Mouse (Mus musculus) liver, embryonic 12.5 days (tissue): ENCODE measurements around the gene Etv5. TPM values are rescaled to one million over a fixed set of nuclear protein-coding genes. Genes with fewer than 3 reads are reported as not detected.
"Not testable (repeated sequence)": the region's sequence is repeated elsewhere in the genome, so short reads cannot be mapped to it uniquely, and the experiment has no call there.

Experiments
- ATAC-seq: fragments of 200-750 bp; cut with Nextera tagmentation; 2 replicates; pipeline ENCODE4 v1.8.0; 2017; ENCODE audit warnings: moderate number of reproducible peaks, mild to moderate bottlenecking, moderate library complexity
- H3K27ac ChIP-seq: fragments of 300-500 bp; sonication (generic); 2 replicates; pipeline ENCODE4 v1.5.1; 2016; ENCODE audit warnings: mild to moderate bottlenecking
- H3K27me3 ChIP-seq: fragments of 300-500 bp; sonication (generic); replicated peaks from 2 replicates; pipeline ENCODE4 v1.6.1; 2016; ENCODE audit warnings: mild to moderate bottlenecking, moderate library complexity
- H3K36me3 ChIP-seq: fragments of 300-500 bp; sonication (generic); 2 replicates; pipeline ENCODE4 v1.6.1; 2016; ENCODE audit warnings: mild to moderate bottlenecking, moderate library complexity
- H3K4me1 ChIP-seq: fragments of 300-500 bp; sonication (generic); 2 replicates; pipeline ENCODE4 v1.6.1; 2016
- H3K4me2 ChIP-seq: fragments of 300-500 bp; sonication (generic); 2 replicates; pipeline ENCODE4 v1.6.1; 2016; ENCODE audit warnings: mild to moderate bottlenecking, moderate library complexity
- H3K4me3 ChIP-seq: fragments of 300-500 bp; sonication (generic); 2 replicates; pipeline ENCODE4 v1.5.1; 2016; ENCODE audit warnings: mild to moderate bottlenecking, moderate library complexity
- H3K9ac ChIP-seq: fragments of 300-500 bp; sonication (generic); 2 replicates; pipeline ENCODE4 v1.6.1; 2016; ENCODE audit warnings: mild to moderate bottlenecking, moderate library complexity
- H3K9me3 ChIP-seq: fragments of 300-500 bp; sonication (generic); replicated peaks from 2 replicates; pipeline ENCODE4 v1.6.1; 2016; ENCODE audit warnings: mild to moderate bottlenecking, moderate library complexity
- WGBS: fragments of 180-500 bp; shearing (Covaris S2); methylation state at CpG from one replicate; pipeline ENCODE4 v1.1.7; 2016; ENCODE audit not compliant: insufficient replicate concordance; 5-methylcytosine and 5-hydroxymethylcytosine counted together
- polyA plus RNA-seq: library from polyadenylated mRNA; unstranded; fragments of >200 nt; fragmentation: Nextera tagmentation; extraction: Ambion mirVana; gene quantifications from 2 replicates; pipeline ENCODE4 v1.2.1, GENCODE M21; 2016

Etv5 gene
- polyA plus RNA-seq, 1 experiment from 2014 or later: 8.0 TPM

DNA sequence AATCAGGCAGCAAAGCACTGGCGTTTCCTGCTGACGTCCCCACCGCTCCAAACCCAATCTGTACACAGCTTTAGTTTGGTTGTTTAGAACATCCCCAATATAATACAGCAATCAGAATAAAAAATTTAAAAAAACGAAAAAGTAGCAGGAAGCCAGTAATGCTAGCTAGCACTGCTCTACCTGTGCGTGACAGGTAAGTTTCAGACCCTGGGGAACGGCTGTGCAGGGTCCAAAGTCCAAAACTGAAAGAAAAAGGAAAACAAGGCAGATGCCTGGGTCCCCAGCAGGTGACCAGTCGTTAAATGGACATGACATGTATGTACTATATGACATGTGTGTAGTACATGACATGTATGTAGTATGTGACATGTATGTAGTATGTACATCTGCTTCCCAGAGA, 57.5 kb downstream of the Etv5 start:
- not testable (repeated sequence) for H3K9ac ChIP-seq, H3K4me1 ChIP-seq, H3K4me3 ChIP-seq, H3K9me3 ChIP-seq, H3K27me3 ChIP-seq, H3K4me2 ChIP-seq, ATAC-seq, H3K27ac ChIP-seq
- WGBS: 74% methylated on average over 6 of the region's 7 CpGs
- H3K36me3 ChIP-seq: peaks cover 19% of the 10 kb centered on the region

DNA sequence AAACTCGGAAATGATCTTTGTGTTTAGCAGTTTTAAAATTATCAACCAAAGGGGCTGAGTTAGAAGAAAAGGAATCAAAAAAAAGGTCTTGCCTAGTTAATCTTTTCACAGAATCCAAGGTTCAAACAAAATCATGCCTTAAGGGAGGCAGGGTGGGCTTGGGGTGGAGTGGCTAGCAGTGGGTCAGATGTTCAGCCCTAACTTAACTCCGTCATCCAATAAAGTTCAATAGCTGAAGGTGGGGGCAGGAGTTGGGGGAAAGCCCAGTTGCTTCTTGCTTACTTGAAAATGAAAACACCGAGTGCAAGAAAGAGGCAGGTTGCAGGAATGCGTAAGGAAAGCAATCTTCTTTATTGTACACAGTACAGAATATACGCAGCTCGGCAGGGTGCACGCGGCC, 58.5 kb downstream of the Etv5 start:
- H3K36me3 ChIP-seq: peaks cover 14% of the 10 kb centered on the region
- 79% methylated on average over 8 of the region's 8 CpGs for WGBS
- H3K27me3 ChIP-seq: no peaks in the 10 kb centered on the region
- no peaks in the 10 kb centered on the region; the same call in 1 of the 2 replicates for H3K4me1 ChIP-seq
- H3K9ac ChIP-seq: no peak overlapping the region
- H3K9me3 ChIP-seq: no peaks in the 10 kb centered on the region
- no peak overlapping the region for H3K27ac ChIP-seq
- no peak overlapping the region for H3K4me2 ChIP-seq
- ATAC-seq: no peak
- H3K4me3 ChIP-seq: no peak overlapping the region

DNA sequence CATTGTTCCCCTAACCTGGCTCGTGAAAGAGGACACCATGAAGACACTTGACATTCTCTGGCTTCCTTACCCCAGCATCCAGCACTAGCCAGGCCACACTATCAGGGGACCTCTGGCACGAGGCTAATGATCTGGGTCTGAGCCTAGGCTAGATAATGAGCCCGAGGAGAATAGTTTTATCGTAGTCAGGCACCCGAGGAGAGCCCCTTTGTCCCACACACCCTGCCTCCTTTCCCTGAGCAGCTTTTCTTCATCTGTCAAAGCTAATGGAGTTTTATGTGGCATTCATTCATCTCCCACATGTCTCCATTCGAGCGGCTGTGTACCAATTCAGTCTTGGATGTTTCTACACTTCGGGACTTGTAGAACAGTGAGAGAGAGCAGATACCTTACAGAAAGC, 59.5 kb downstream of the Etv5 start:
- Histone ChIP-seq H3K4me3 (no peak overlapping the region), H3K27me3 (no peaks in the 10 kb centered on the region), H3K9me3 (no peaks in the 10 kb centered on the region), H3K36me3 (peaks cover 11% of the 10 kb centered on the region), H3K27ac (no peak overlapping the region), H3K4me1 (no peaks in the 10 kb centered on the region; the same call in 1 of the 2 replicates), H3K4me2 (no peak overlapping the region), H3K9ac (no peak overlapping the region)
- no peak for ATAC-seq
- 62% methylated on average over 8 of the region's 8 CpGs for WGBS

DNA sequence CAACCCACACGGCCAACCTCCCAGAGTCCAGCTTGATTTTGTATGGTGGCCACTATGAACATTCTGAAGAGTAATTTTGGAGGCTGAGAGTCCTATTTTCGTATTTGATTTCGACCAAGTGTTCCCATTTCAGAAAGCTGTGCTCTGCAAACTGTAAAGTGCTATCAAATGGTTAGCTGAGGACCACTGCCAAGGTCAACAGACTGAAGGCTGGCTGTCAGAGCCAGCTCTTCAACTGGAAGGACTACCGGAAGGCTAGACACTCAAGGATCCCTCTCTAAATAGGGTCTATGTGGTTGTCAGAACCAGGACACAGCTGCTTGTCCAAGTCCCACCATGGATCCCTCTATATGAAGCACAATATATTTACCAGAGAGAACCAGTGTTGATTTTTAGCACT, 60.2 kb downstream of the Etv5 start:
- H3K27me3 ChIP-seq: no peaks in the 10 kb centered on the region
- peaks cover 6% of the 10 kb centered on the region for H3K36me3 ChIP-seq
- H3K4me2 ChIP-seq: no peak overlapping the region
- no peak overlapping the region for H3K4me3 ChIP-seq
- H3K9me3 ChIP-seq: no peaks in the 10 kb centered on the region
- no peak overlapping the region for H3K27ac ChIP-seq
- no peak overlapping the region for H3K9ac ChIP-seq
- ATAC-seq: no peak
- WGBS: 74% methylated on average over 4 of the region's 4 CpGs
- H3K4me1 ChIP-seq: no peaks in the 10 kb centered on the region; the same call in 1 of the 2 replicates

DNA sequence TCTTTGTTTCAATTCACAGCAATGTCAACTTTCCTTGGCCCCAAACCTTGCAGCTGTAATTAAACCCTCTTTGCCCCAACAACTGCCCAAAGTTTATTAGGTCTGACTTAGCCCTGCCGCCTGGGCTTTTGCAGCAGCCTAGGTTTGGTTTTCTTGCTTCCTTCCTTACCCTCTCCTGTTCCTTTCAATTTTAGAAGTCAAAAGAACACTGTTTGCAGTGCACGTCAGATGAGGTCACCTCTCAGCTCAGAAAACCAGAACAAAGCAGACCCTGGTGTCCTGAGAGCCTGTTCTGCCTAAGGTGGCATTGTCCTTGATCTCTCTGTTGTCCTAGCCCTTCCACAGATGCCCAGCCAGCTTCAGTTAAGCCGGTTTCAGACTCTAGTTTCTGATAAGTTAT, 61.8 kb downstream of the Etv5 start:
- Histone ChIP-seq H3K9ac (no peak overlapping the region), H3K4me2 (no peak overlapping the region), H3K4me1 (no peaks in the 10 kb centered on the region; the same call in 1 of the 2 replicates), H3K27ac (no peak overlapping the region), H3K4me3 (no peak overlapping the region), H3K36me3 (no peaks in the 10 kb centered on the region), H3K27me3 (no peaks in the 10 kb centered on the region), H3K9me3 (no peaks in the 10 kb centered on the region)
- WGBS: 44% methylated on average over 3 of the region's 3 CpGs
- ATAC-seq: no peak

DNA sequence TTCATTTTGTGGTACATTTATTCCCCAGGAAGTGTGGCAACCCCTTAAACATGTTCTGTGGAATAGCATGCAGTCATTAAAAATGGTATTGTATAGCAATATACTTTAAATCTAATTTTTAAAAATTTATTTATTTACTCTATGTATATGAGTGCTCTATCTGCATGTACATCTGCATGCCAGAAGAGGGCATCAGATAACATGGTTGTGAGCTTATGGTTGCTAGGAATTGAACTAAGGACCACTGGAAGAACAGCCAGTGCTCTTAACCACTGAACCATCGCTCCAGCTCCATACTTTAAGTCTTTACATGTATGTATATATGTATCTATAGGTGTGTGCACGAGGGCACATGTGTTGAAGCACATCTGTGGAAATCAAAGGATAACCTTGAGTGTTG, 64.6 kb downstream of the Etv5 start:
- 41% methylated on average over 2 of the region's 2 CpGs for WGBS
- no peaks in the 10 kb centered on the region for H3K27me3 ChIP-seq
- H3K4me1 ChIP-seq: no peaks in the 10 kb centered on the region; the same call in 1 of the 2 replicates
- ATAC-seq: no peak
- H3K9ac ChIP-seq: no peak overlapping the region
- H3K36me3 ChIP-seq: no peaks in the 10 kb centered on the region
- H3K4me3 ChIP-seq: no peak overlapping the region
- H3K27ac ChIP-seq: no peak overlapping the region
- no peaks in the 10 kb centered on the region for H3K9me3 ChIP-seq
- H3K4me2 ChIP-seq: no peak overlapping the region

DNA sequence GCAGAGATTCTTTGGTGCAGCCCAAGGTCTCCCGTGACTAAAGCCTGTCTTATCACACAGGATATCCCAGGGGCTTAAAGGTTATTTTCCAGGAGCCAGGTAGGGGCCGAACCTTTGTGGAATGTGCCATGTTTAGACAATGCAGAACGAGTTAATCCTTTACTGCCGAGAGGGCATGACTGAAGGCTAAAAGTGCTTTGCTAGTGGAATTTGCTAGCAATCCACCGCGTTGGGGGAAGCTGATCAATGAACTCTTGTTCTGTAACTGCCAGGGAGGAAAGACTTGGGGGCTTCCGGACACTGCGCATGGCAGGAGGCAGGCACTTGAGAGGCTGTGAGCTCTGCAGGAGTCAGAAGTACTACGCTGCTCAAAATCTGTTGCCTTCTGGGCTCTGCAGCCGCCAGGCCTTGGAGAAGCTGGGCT, 66.8 kb downstream of the Etv5 start:
- 32% methylated on average over 10 of the region's 10 CpGs for whole genome bisulfite sequencing
- H3K9ac ChIP-seq: no peak overlapping the region
- H3K4me2 ChIP-seq: no peak overlapping the region
- no peak for ATAC-seq
- H3K27ac ChIP-seq: no peak overlapping the region
- H3K4me1 ChIP-seq: no peaks in the 10 kb centered on the region; the same call in 1 of the 2 replicates
- no peaks in the 10 kb centered on the region for H3K9me3 ChIP-seq
- no peaks in the 10 kb centered on the region for H3K36me3 ChIP-seq
- no peak overlapping the region for H3K4me3 ChIP-seq
- H3K27me3 ChIP-seq: no peaks in the 10 kb centered on the region

DNA sequence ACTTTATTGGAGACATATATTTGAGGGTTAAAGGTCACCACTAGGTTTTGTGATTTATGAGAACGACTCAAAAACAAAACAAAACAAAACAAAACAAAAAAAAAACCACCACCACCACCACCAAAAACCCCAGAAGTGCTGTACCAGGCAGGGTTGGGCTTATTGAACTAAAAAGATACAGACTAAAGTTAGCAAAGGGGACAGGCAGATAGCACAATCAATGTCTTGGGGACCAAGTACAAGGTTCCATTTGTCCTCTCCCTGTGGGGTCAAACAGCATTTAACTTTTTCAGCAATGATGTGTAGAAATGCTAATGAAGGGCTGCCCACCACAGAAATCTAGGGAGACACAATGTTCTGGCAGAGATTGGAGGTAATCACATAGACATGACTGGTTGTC, 67.3 kb downstream of the Etv5 start:
- whole genome bisulfite sequencing: 50% methylated on average over 1 of the region's 1 CpGs
- Histone ChIP-seq H3K4me3 (no peak overlapping the region), H3K9me3 (no peaks in the 10 kb centered on the region), H3K9ac (no peak overlapping the region), H3K27me3 (no peaks in the 10 kb centered on the region), H3K4me2 (no peak overlapping the region), H3K36me3 (no peaks in the 10 kb centered on the region), H3K4me1 (no peaks in the 10 kb centered on the region), H3K27ac (no peak overlapping the region)
- no peak for ATAC-seq

DNA sequence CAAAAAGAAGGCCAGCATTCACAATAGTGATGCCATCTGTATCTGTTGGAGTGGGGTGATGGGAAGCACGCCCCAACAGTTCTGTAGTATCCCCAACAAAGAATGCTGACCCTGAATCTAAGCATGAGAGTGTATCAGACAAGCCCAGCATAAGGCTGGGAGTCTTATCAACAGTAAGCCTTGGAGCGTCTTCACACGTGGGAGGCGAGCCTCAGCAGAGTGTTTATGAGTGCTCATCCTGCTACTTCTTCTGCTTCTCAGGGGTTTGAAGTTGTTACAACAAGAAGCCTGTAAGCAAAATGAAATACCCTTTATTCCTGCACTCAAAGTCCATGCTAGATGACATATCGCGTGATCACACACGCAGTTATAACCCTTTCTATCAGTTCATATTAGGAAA, 72.4 kb downstream of the Etv5 start:
- no peak overlapping the region for H3K27ac ChIP-seq
- 61% methylated on average over 7 of the region's 7 CpGs for WGBS
- no peak overlapping the region for H3K4me3 ChIP-seq
- no peaks in the 10 kb centered on the region for H3K9me3 ChIP-seq
- H3K4me1 ChIP-seq: no peaks in the 10 kb centered on the region
- H3K9ac ChIP-seq: no peak overlapping the region
- H3K27me3 ChIP-seq: no peaks in the 10 kb centered on the region
- no peak for ATAC-seq
- H3K4me2 ChIP-seq: no peak overlapping the region
- no peaks in the 10 kb centered on the region for H3K36me3 ChIP-seq

DNA sequence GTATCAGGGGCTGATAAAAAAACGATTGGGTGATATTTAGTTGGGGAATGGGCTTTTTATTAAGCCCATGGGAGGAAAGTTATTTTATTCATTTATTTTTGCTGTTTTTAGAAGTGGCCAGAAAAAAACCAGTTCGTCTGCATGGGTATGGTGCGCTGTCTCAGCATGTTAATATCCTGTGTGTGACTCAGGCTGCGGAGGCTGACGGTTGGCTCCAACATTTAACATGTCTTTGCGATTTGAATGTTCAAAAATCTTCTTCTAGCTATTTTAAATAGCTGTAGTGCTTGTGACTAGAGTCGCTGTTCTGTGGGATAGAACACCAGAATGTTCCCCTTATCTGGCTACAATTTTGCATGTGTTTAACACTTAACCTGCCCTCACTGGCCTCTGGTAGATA, 73.5 kb downstream of the Etv5 start:
- ATAC-seq: no peak
- no peaks in the 10 kb centered on the region for H3K36me3 ChIP-seq
- no peak overlapping the region for H3K27ac ChIP-seq
- WGBS: 66% methylated on average over 7 of the region's 7 CpGs
- H3K9ac ChIP-seq: no peak overlapping the region
- H3K27me3 ChIP-seq: no peaks in the 10 kb centered on the region
- H3K9me3 ChIP-seq: no peaks in the 10 kb centered on the region
- no peaks in the 10 kb centered on the region for H3K4me1 ChIP-seq
- no peak overlapping the region for H3K4me3 ChIP-seq
- H3K4me2 ChIP-seq: no peak overlapping the region

DNA sequence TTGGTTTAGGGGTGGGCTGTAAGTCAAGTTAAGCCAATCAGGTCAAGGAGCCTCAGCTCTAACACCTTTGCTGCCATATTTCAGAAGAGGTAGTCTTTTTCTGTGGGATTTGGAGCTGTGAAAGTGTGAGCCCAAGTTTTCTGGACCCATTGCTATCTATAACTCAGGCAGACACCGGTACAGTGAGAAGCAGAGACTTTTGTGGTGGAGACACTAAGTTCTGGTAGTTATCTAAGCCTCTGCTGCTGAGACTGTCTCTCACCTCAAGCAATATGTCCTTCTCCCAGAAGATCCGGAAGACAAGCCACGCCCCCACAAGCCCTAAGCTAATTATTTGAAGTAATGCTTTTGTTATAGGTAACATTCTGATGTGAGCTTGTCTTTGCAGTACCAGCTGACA, 73.9 kb downstream of the Etv5 start:
- no peaks in the 10 kb centered on the region for H3K36me3 ChIP-seq
- H3K27me3 ChIP-seq: no peaks in the 10 kb centered on the region
- no peak overlapping the region for H3K4me3 ChIP-seq
- H3K4me1 ChIP-seq: no peaks in the 10 kb centered on the region
- ATAC-seq: no peak
- H3K9ac ChIP-seq: no peak overlapping the region
- WGBS: 40% methylated on average over 3 of the region's 3 CpGs
- no peak overlapping the region for H3K27ac ChIP-seq
- no peak overlapping the region for H3K4me2 ChIP-seq
- H3K9me3 ChIP-seq: no peaks in the 10 kb centered on the region

DNA sequence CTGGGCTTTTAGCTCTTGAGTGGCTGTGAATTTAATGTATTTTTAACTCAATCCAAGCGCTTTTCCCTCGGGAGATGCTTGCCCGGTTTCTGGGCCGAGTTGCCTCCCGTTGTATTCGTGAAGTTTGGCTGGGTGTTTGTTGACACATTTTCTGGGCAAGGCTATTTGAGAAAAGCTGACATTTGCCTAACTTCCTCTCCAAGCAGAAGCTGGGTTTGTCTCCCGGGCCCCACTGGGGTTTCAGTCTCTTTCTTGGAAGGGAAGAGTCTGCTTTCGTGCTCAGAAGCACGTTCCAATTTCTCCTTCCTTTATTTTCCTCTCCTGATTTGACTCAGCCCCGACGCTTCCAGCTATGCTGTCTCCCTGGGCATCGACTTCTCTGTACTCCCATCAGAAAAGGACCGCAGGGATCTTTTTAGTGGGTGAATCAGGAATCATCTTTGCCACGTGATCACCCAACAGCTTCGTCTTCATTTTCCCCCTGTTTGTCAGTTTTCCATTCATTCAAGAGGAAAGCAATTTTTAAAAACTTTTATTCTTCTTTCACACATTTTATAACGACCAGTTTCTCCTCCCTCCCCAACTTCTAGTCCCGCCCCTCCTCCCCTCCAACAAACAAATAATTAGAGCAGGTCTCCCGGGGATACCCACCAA, 80.7 kb downstream of the Etv5 start:
- Histone ChIP-seq H3K4me1 (0 out of 2 replicates have a peak, but pooled peaks cover 4% of the 10 kb centered on the region), H3K36me3 (no peaks in the 10 kb centered on the region), H3K4me2 (peak overlapping the region; percentile 43), H3K27me3 (no peaks in the 10 kb centered on the region), H3K9me3 (no peaks in the 10 kb centered on the region), H3K4me3 (no peak overlapping the region), H3K9ac (no peak overlapping the region), H3K27ac (no peak overlapping the region)
- WGBS: 13% methylated on average over 18 of the region's 18 CpGs
- ATAC-seq: no peak

DNA sequence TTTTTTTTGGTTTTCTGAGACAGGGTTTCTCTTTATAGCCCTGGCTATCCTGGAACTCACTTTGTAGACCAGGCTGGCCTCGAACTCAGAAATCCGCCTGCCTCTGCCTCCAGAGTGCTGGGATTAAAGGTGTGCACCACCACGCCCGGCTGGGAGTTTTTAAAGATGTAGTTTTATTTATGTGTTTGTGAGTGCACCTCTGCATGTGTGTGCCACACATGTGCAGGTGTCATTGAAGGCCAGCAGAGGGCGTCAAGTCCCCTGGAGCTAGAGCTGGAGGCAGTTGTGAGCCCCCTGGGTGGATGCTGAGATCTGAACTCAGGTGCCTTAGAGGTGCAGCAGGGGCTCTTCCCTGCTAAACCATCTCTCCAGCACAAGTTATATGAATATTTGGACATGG, 85.3 kb downstream of the Etv5 start:
- not testable (repeated sequence) for H3K4me1 ChIP-seq, H3K27ac ChIP-seq, H3K4me2 ChIP-seq, H3K36me3 ChIP-seq, H3K27me3 ChIP-seq, H3K9me3 ChIP-seq, H3K4me3 ChIP-seq, H3K9ac ChIP-seq, ATAC-seq
- 68% methylated on average over 5 of the region's 5 CpGs for WGBS
